Mouse (Mus musculus) ES-E14 (cell line): ENCODE results near the gene Phb.

ENCODE experiments used
- MAFK ChIP-seq: IDR thresholded peaks from 2 replicates; pipeline ENCODE4 v1.6.1; 2014; ENCODE audit warnings: mild to moderate bottlenecking, low read depth, low read length, inconsistent platforms; ENCODE audit not compliant: insufficient read depth
- ZC3H11A ChIP-seq: IDR thresholded peaks from 2 replicates; pipeline ENCODE4 v1.6.1; 2012; ENCODE audit warnings: low read depth, mild to moderate bottlenecking, inconsistent platforms, low read length, borderline replicate concordance
- ZNF384 ChIP-seq: IDR thresholded peaks from 2 replicates; pipeline ENCODE4 v1.6.1; 2012; ENCODE audit warnings: low read depth, low read length, inconsistent platforms

- no peak for TF ChIP-seq ZNF384
- TF ChIP-seq MAFK = no peak
- TF ChIP-seq ZC3H11A = no peak
Measured at GRCm38 (mm10) chr11:95644381-95644780, 22.4 kb upstream of the Phb start.
